Mouse (Mus musculus): ENCODE results near the gene Fgf7.

The Fgf7 gene

DNA sequence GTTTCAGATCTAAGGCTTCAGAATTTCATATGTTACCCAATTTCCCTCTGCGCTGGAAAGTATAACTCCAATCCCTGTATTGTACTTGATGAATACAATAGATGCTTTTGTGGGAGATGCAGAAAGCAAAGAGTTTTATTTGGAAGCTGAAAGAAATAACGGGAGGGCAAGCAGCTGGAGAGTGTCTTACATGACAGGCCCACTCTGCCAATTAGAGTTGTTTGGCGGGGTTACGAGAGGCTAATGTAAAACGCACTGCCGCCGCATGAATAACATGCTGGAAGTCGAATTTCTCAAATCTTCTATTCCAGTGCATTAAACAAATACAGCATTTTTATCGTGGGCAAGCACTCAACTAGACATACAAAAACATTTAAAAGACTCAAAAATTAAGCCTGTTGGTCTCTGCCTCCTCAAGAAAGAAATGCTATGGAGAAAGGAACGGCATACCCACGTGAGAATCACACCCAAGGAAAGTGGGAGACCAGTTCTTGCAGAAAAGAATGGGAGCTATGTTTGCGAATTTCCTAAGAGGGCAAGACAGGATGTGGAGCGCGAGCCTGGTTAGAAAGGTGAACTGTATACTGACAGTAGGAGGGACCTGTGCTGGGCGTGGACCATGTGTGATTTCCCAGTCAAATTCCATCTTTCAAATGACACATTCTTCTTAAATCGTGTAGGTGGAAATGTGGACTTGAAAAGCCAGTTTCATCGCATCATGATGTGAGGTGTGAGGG lies 26.7 kb downstream of the Fgf7 start:
- no peak for DNase-seq

DNA sequence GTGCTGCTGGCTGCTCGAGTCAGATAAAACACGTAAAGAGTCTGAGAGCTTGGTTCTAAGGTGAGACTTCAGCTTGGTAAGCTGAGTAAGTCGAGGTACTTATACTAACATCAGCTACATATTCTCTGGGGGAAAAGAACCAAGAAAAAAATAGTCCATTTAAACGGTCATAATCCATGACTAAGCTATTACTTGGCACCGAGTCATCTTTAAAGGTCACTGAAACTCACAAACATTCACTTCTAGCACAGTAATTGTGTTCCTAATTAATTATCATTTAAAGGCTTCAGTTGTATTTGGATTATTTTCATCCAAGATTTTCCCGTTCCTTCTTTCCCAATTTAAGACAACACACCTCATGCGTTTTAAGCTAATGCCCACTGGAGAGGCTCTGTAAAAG lies 28.4 kb downstream of the Fgf7 start:
- DNase-seq = no peak

DNA sequence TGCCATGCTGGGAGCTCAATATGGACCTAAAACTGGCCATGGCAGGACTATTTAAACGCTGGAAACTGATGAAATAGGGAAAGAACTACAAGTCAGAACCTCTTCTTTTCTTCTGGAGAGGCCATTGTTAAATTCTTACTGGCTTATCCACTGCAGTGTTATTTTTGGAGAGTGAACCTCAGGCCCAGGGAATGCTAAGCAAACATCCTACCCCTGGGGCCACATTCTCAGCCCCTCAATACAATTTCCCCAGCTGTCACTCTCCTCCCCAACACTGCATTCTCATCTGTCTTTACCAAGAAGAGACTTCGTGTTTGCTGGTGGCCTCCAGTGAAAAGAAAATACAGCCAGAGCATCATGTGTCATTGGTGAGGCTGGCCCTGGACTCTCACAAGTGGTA lies 30.4 kb downstream of the Fgf7 start:
- no peak for DNase-seq

GRCm38 (mm10) chr2:126065303-126065856 lies 30.9 kb downstream of the Fgf7 start:
- no peak for DNase-seq

GRCm38 (mm10) chr2:126069740-126070139 lies 35.3 kb downstream of the Fgf7 start:
- no peak for DNase-seq

GRCm38 (mm10) chr2:126073744-126074143 lies 39.3 kb downstream of the Fgf7 start:
- no peak for DNase-seq

DNA sequence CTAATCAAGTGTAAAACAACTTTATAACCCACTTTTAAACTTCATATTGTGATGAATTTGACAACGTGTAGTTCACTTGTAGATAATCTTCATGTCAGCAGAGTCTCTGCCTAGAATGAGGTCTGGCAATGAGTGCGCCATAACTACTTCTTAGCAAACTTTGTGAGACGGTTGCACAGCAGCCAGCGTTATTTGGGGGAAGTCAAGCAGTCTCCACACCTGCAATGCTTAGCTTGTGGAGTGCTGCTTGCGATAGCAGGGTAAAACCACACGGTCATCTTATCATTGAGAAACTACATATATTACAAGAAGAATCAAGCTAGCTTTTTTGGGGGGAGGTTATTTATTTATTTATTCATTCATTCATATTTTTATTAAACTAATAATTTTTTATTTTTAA lies 42.0 kb downstream of the Fgf7 start:
- no peak for DNase-seq

DNA sequence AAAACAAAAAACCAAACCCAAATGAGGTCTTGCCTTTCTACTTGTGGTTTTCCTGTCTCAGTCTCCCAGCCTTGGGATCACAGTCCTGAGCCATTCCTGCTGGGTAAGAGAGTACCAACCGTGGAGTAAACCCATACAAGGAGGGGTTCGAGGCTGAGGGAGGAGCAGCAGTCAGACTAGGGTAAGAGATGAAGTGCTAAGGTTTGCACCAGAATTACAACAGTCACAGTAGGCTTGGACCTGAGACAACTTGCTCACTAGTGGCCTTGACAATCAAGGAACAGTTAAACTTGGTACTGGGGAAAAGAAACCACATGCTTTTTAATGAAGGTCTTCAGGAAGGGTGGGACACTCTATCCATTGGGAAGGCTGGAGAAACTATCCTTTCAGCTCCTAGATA lies 44.6 kb downstream of the Fgf7 start:
- no peak for DNase-seq

DNA sequence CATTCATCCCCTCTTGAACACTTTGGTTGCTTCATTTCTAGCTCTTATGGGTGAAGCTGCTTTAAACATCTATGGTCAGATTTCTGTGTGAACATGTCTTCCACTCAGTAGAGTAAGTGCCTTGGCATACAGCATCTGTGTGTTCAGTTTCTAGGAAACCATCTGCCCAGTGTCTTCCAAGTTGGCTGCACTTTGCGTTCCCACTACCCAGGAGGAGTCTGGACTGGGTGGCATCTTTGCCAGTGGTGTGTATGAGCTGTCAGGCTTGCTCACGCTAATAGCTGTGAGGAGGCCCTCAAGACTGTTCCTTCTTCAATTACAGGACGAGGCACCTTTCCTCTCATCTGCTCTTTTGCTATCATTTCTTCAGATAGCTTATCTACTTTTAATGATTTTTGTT lies 49.9 kb downstream of the Fgf7 start:
- DNase-seq = no peak

GRCm38 (mm10) chr2:126086187-126086586 lies 51.7 kb downstream of the Fgf7 start:
- DNase-seq = no peak

GRCm38 (mm10) chr2:126090432-126090831 lies 56.0 kb downstream of the Fgf7 start:
- no peak for DNase-seq

DNA sequence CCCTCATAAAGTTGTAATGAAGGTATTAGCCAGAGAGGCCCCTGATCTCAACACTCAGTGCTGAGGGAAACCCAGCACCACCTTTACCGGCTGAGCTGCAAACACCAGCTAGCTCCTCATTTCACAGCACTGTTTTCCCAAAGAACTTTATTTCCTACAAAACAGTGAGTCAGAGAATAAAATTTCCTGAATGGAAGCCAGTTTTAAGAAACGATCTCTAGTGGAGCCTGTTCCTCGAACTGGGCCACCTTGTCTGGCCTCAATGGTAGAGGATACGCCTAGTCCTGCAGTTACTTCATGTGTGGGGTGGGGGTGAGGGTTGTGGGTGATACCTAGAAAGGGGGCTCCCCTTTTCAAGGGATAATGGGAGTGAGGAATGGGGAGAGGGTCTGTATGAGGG lies 60.2 kb downstream of the Fgf7 start:
- DNase-seq = no peak
